Mouse (Mus musculus): Measurements from ENCODE around the gene Gdf3.

DNA sequence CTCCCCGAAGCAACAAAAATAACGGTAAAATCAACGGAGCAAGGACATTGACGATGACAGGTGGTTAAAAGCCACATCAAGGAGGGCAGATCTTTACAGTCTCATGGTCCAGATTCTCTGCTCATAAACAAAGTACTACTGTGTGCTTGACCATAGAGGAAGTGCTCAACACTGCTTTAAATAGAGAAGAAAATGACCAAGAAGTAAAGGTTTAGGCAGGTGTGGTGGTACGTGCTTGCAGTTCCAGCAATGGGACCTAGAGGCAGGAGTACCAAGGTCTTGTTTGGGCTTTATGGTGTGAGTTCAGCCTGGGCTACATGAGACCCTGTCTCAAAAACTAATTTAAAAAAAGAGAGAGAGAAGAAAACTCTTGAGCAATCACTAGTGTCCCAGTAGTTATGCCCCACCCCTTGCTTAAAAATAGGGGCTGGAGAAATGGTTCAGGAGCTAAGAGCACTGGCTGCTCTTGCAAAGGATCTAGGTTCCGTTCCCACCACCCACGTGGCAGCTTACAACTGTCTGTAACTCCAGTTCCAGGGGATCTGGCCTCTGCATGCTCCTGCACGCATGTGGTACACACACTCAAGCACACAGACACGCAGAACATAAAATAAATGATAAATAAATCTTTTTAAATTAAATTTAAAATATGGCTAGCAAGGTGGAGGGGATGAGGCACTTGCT, 10.7 kb downstream of the Gdf3 start:
- TF ChIP-seq GATA1 (IDR thresholded peaks at IDR 0.05; ENCODE audit: borderline replicate concordance, low read length) (no peak), FLI1 (IDR thresholded peaks at IDR 0.05; ENCODE audit: low read length) (no peak)

All from megakaryocyte, embryonic 14.5 days (primary cell).